Mouse (Mus musculus): ENCODE results near the gene Slc16a12.

DNA sequence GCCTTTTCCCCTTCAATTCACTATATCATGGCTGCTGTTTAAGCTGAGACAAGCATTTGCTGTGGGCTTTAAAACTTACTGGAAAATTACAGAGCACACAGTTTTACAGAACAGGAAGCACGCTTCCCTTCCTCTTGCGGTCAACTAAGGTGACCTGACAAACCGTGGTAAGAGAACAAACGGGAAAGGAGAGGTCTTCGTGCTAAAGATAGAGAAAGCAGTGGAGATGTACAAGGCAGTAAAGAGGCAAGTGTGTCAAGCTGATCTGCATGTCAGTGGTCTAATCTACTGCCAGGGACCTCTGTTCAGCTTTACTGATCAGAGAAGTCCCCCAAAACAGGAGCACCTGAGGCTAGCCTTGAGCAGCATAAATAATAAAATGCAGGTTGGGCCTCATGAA lies 21.7 kb downstream of the Slc16a12 start:
- no peak for TF ChIP-seq POLR2A (IDR thresholded peaks at IDR 0.05; ENCODE audit: low read depth, low read length)
- no peak for TF ChIP-seq CTCF (IDR thresholded peaks at IDR 0.05; ENCODE audit: borderline replicate concordance, insufficient read depth, low read length)

Measured in embryonic fibroblast, embryonic 13.5 days (primary cell).